Mouse (Mus musculus) intestine, embryonic 16.5 days (tissue): Measurements from ENCODE around the gene Olfr1313. TPM values are rescaled to one million over a fixed set of nuclear protein-coding genes. Genes with fewer than 3 reads are reported as not detected.
"Not testable (repeated sequence)": the region's sequence is repeated elsewhere in the genome, so short reads cannot be mapped to it uniquely, and the experiment has no call there.

Experiments
- ATAC-seq: fragments of 200-750 bp; cut with Nextera tagmentation; 2 replicates; pipeline ENCODE4 v1.8.0; 2017; ENCODE audit warnings: moderate TSS enrichment, moderate library complexity
- H3K27ac ChIP-seq: fragments of 300-500 bp; sonication (generic); 2 replicates; pipeline ENCODE4 v1.5.1; 2014; ENCODE audit warnings: mild to moderate bottlenecking, low read length
- H3K27me3 ChIP-seq: fragments of 300-500 bp; sonication (generic); replicated peaks from 2 replicates; pipeline ENCODE4 v1.6.1; 2014; ENCODE audit warnings: low read length, control low read depth, mixed read lengths; ENCODE audit not compliant: control insufficient read depth, insufficient read depth
- H3K36me3 ChIP-seq: fragments of 300-500 bp; sonication (generic); 2 replicates; pipeline ENCODE4 v1.6.1; 2014; ENCODE audit warnings: low read length, control low read depth; ENCODE audit not compliant: control insufficient read depth, insufficient read depth
- H3K4me1 ChIP-seq: fragments of 300-500 bp; sonication (generic); 2 replicates; pipeline ENCODE4 v1.6.1; 2014; ENCODE audit warnings: low read length, control low read depth, mixed read lengths; ENCODE audit not compliant: control insufficient read depth, insufficient read depth
- H3K4me2 ChIP-seq: fragments of 300-500 bp; sonication (generic); 2 replicates; pipeline ENCODE4 v1.6.1; 2014; ENCODE audit warnings: low read depth, low read length, control low read depth
- H3K4me3 ChIP-seq: fragments of 300-500 bp; sonication (generic); 2 replicates; pipeline ENCODE4 v1.5.1; 2014; ENCODE audit warnings: mild to moderate bottlenecking, low read length
- H3K9ac ChIP-seq: fragments of 300-500 bp; sonication (generic); 2 replicates; pipeline ENCODE4 v1.6.1; 2014; ENCODE audit warnings: low read depth, low read length
- H3K9me3 ChIP-seq: fragments of 300-500 bp; sonication (generic); 2 replicates; pipeline ENCODE4 v1.6.1; 2016; ENCODE audit warnings: low read length, control low read depth; ENCODE audit not compliant: control insufficient read depth
- WGBS: fragments of 180-500 bp; shearing (Covaris S2); extraction: QIAGEN DNeasy Blood & Tissue Kit; methylation state at CpG from one replicate; pipeline ENCODE4 v1.1.7; 2014; 5-methylcytosine and 5-hydroxymethylcytosine counted together
- polyA plus RNA-seq: library from polyadenylated mRNA; unstranded; fragments of >200 nt; fragmentation: Nextera tagmentation; extraction: Ambion mirVana; gene quantifications from 2 replicates; pipeline ENCODE4 v1.2.1, GENCODE M21; 2015

The Olfr1313 gene
- polyA plus RNA-seq = not detected in 2 replicates

DNA sequence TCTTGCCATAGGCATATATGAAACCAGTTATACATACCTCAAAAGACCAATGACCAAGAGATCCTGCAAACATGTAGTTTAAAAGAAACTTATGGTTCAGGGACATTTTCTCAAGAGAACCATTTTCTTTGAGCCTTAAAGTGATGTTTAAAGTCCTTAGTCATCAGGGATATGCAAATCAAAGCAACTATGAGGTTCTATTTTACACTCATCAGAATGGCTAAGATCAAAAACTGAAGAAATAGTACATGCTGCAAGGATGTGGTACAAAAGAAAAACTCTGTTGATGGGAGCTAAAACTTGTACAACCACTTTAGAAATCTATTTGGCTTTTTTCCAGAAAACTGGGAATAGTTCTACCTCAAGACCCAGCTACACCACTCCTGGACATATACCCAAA is at the start of gene Olfr1313:
TSS of gene Olfr1313 (minus strand) at position 101 of the 400 bp plus-strand sequence.
- no peak within 1 kb of the TSS for H3K27ac ChIP-seq
- H3K27me3 ChIP-seq = no peaks in the 10 kb centered on the region
- no peaks in the 10 kb centered on the region for H3K4me1 ChIP-seq
- H3K9me3 ChIP-seq = no peaks in the 10 kb centered on the region
- H3K4me2 ChIP-seq = no peak within 1 kb of the TSS
- no peak within 1 kb of the TSS for H3K9ac ChIP-seq
- no peaks in the 10 kb centered on the region for H3K36me3 ChIP-seq
- H3K4me3 ChIP-seq = no peak within 1 kb of the TSS
- no peak for ATAC-seq

GRCm38 (mm10) chr2:112115340-112115739 is 37.7 kb upstream of the Olfr1313 start, which contains the start of gene Olfr1315-ps1:
Olfr1315-ps1 (minus strand) TSS chr2:112115440.
- H3K9ac ChIP-seq = no peak within 1 kb of the TSS
- H3K27ac ChIP-seq = no peak within 1 kb of the TSS
- no peaks in the 10 kb centered on the region for H3K27me3 ChIP-seq
- H3K4me1 ChIP-seq = no peaks in the 10 kb centered on the region
- no peaks in the 10 kb centered on the region for H3K9me3 ChIP-seq
- H3K4me2 ChIP-seq = no peak within 1 kb of the TSS
- no peak within 1 kb of the TSS for H3K4me3 ChIP-seq
- no peaks in the 10 kb centered on the region for H3K36me3 ChIP-seq
- ATAC-seq = no peak
- 78% methylated on average over 1 of the region's 1 CpGs for WGBS

DNA sequence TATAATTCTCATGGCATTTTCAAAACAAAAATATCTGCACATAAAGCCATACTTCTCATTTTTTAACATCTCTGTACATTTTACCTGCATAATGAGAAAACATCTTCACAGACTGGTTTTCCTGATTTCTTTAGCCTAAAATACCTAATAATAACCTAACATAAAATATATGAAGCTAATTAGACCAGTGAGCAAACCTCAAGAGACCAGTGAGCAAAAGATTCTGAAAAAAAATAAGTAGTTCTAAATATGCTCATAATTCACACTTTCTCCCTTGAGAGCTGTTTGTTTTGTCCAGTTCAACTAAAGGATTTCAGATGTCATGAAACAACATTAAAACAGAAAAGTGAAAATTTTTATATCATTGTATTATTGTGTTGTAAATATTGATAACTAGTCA is 19.0 kb upstream of the Olfr1313 start, which contains the start of gene Olfr1314:
TSS of gene Olfr1314 (minus strand) at position 101 of the 400 bp plus-strand sequence.
- no peaks in the 10 kb centered on the region for H3K36me3 ChIP-seq
- no peak within 1 kb of the TSS for H3K27ac ChIP-seq
- no peak for ATAC-seq
- H3K9me3 ChIP-seq = no peaks in the 10 kb centered on the region
- no peaks in the 10 kb centered on the region for H3K4me1 ChIP-seq
- no peak within 1 kb of the TSS for H3K4me3 ChIP-seq
- H3K27me3 ChIP-seq = no peaks in the 10 kb centered on the region
- H3K4me2 ChIP-seq = no peak within 1 kb of the TSS
- no peak within 1 kb of the TSS for H3K9ac ChIP-seq

GRCm38 (mm10) chr2:112050138-112050537 is 27.5 kb downstream of the Olfr1313 start, which contains the start of gene Olfr1312:
Olfr1312 (minus strand) TSS chr2:112050238.
- no peak for ATAC-seq
- H3K9ac ChIP-seq = no peak within 1 kb of the TSS
- no peak within 1 kb of the TSS for H3K4me3 ChIP-seq
- H3K9me3 ChIP-seq = no peaks in the 10 kb centered on the region
- H3K27me3 ChIP-seq = no peaks in the 10 kb centered on the region
- WGBS = 30% methylated on average over 1 of the region's 1 CpGs
- no peak within 1 kb of the TSS for H3K4me2 ChIP-seq
- H3K36me3 ChIP-seq = no peaks in the 10 kb centered on the region
- no peaks in the 10 kb centered on the region for H3K4me1 ChIP-seq
- H3K27ac ChIP-seq = no peak within 1 kb of the TSS

DNA sequence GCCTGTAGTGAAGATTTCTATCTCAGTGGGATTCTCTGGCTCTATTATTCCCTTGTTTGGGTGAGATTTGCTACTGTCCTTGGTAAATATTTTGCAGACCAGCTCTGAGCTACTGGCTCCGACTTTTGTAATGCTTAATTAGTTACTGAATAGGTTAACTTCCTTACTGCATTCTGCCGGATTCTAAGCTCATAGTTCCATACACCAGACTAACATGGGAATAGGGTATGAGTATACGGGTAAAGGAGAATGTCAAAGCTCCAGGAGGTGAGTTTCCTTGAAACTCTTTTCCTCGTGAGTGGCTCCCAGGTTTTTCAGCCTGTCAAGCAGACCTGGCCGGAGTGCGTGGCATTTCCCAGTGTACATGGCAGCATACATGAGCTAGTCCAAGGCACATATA is 50.7 kb downstream of the Olfr1313 start:
- WGBS = 41% methylated on average over 6 of the region's 6 CpGs
- H3K4me2 ChIP-seq, H3K9me3 ChIP-seq, H3K9ac ChIP-seq, H3K27me3 ChIP-seq, H3K4me3 ChIP-seq, H3K27ac ChIP-seq, H3K4me1 ChIP-seq, H3K36me3 ChIP-seq, ATAC-seq: not testable (repeated sequence)

DNA sequence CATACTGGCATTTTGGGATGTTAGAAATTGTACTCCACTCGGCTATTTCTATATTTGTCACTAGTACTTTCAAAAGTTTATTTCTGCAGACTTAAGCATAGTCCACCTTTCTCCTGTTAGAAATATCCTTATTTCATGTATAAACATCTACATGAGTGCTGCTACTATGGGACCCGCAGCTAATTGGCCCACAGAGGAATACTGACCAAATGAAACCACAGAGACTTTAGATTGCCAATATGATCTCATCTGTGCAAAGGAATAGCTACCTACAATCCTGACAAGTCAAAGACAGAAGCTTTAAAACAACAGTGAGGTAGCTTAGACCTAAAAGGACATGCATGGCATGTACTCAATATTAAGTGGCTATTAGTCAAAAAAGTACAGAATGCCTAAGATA is 53.3 kb downstream of the Olfr1313 start, which contains the start of gene Olfr1311:
TSS of gene Olfr1311 (minus strand) at position 101 of the 400 bp plus-strand sequence.
- Histone ChIP-seq H3K36me3 (no peaks in the 10 kb centered on the region), H3K9ac (no peak within 1 kb of the TSS), H3K27ac (no peak within 1 kb of the TSS), H3K27me3 (no peaks in the 10 kb centered on the region), H3K4me3 (no peak within 1 kb of the TSS), H3K4me1 (no peaks in the 10 kb centered on the region), H3K4me2 (no peak within 1 kb of the TSS), H3K9me3 (no peaks in the 10 kb centered on the region)
- WGBS = 90% methylated on average over 2 of the region's 2 CpGs
- no peak for ATAC-seq

Other genes starting within 250 kb of the Olfr1313 start
- gene Olfr1305, start 200.7 kb downstream of the Olfr1313 start, polyA plus RNA-seq = not detected in 2 replicates
- gene Olfr1306, start 161.6 kb downstream of the Olfr1313 start, polyA plus RNA-seq = not detected in 2 replicates
- gene Olfr1307, start 128.4 kb downstream of the Olfr1313 start, polyA plus RNA-seq = not detected in 2 replicates
- not detected in 2 replicates for gene Olfr1308, start 112.9 kb downstream of the Olfr1313 start, polyA plus RNA-seq
- gene Olfr1309, start 87.6 kb downstream of the Olfr1313 start, polyA plus RNA-seq = not detected in 2 replicates
- gene Olfr1310, start 65.1 kb downstream of the Olfr1313 start, polyA plus RNA-seq = not detected in 2 replicates
- not detected in 2 replicates for gene Olfr1311, start 53.4 kb downstream of the Olfr1313 start, polyA plus RNA-seq
- not detected in 2 replicates for gene Olfr1312, start 27.6 kb downstream of the Olfr1313 start, polyA plus RNA-seq
- gene Olfr1314, start 18.9 kb upstream of the Olfr1313 start, polyA plus RNA-seq = not detected in 2 replicates
- gene Olfr1315-ps1, start 37.6 kb upstream of the Olfr1313 start, polyA plus RNA-seq = not detected in 2 replicates
- not detected in 2 replicates for gene Olfr1316, start 57.1 kb upstream of the Olfr1313 start, polyA plus RNA-seq
- not detected in 2 replicates for gene Olfr1317, start 62.5 kb upstream of the Olfr1313 start, polyA plus RNA-seq
- not detected in 2 replicates for gene Olfr1318, start 76.4 kb upstream of the Olfr1313 start, polyA plus RNA-seq
- gene Lpcat4, start 161.6 kb upstream of the Olfr1313 start, polyA plus RNA-seq = 19.9 and 22.6 TPM in 2 replicates
- 0.04 TPM in 1 of 2 replicates, not detected in the other for gene Nutm1, start 181.4 kb upstream of the Olfr1313 start, polyA plus RNA-seq
- 214 and 238 TPM in 2 replicates for gene Nop10, start 184.1 kb upstream of the Olfr1313 start, polyA plus RNA-seq
- 11.9 and 14.9 TPM in 2 replicates for gene Slc12a6, start 188.0 kb upstream of the Olfr1313 start, polyA plus RNA-seq
- not detected in 2 replicates for gene Gm21985, start 188.5 kb upstream of the Olfr1313 start, polyA plus RNA-seq